Mouse (Mus musculus) forebrain, embryonic 14.5 days (tissue): Measurements from ENCODE around the gene Foxn2. TPM values are rescaled to one million over a fixed set of nuclear protein-coding genes. Genes with fewer than 3 reads are reported as not detected.
A peak's percentile ranks its signal among the peaks of the same experiment; 100 is the strongest.

ENCODE experiments used
- ATAC-seq: fragments of 200-750 bp; cut with Nextera tagmentation; 2 replicates; pipeline ENCODE4 v1.8.0; 2017; ENCODE audit warnings: mild to moderate bottlenecking, moderate library complexity
- DNase-seq: peaks from one replicate; pipeline ENCODE4 v3.0.0-alpha.2; 2015; ENCODE audit warnings: low spot score
- H3K27ac ChIP-seq: fragments of 300-500 bp; sonication (generic); 2 replicates; pipeline ENCODE4 v1.5.1; 2014; ENCODE audit warnings: low read depth, mild to moderate bottlenecking, control low read depth, low read length, moderate library complexity
- H3K27me3 ChIP-seq: fragments of 300-500 bp; sonication (generic); replicated peaks from 2 replicates; pipeline ENCODE4 v1.6.1; 2014; ENCODE audit warnings: low read length, control low read depth, mixed read lengths; ENCODE audit not compliant: control insufficient read depth, insufficient read depth
- H3K36me3 ChIP-seq: fragments of 300-500 bp; sonication (generic); 2 replicates; pipeline ENCODE4 v1.6.1; 2014; ENCODE audit warnings: low read length, control low read depth; ENCODE audit not compliant: control insufficient read depth, insufficient read depth
- H3K4me1 ChIP-seq: fragments of 300-500 bp; sonication (generic); 2 replicates; pipeline ENCODE4 v1.6.1; 2014; ENCODE audit warnings: antibody characterized with exemption, low read length, control low read depth; ENCODE audit not compliant: control insufficient read depth, insufficient read depth
- H3K4me2 ChIP-seq: fragments of 300-500 bp; sonication (generic); 2 replicates; pipeline ENCODE4 v1.6.1; 2014; ENCODE audit warnings: mild to moderate bottlenecking, control low read depth, low read length
- H3K4me3 ChIP-seq: fragments of 300-500 bp; sonication (generic); 2 replicates; pipeline ENCODE4 v1.5.1; 2014; ENCODE audit warnings: low read depth, low read length, control low read depth
- H3K9ac ChIP-seq: fragments of 300-500 bp; sonication (generic); 2 replicates; pipeline ENCODE4 v1.6.1; 2014; ENCODE audit warnings: mild to moderate bottlenecking, low read length, control low read depth, moderate library complexity
- H3K9me3 ChIP-seq: fragments of 300-500 bp; sonication (generic); replicated peaks from 2 replicates; pipeline ENCODE4 v1.6.1; 2016; ENCODE audit warnings: low read length, control low read depth, mixed read lengths; ENCODE audit not compliant: control insufficient read depth
- WGBS: fragments of 180-500 bp; shearing (Covaris S2); extraction: QIAGEN DNeasy Blood & Tissue Kit; methylation state at CpG from one replicate; pipeline ENCODE4 v1.1.7; 2014; 5-methylcytosine and 5-hydroxymethylcytosine counted together
- polyA plus RNA-seq: library from polyadenylated mRNA; unstranded; fragments of >200 nt; fragmentation: Nextera tagmentation; extraction: Ambion mirVana; gene quantifications from 2 replicates; pipeline ENCODE4 v1.2.1, GENCODE M21; 2014

The Foxn2 gene
- polyA plus RNA-seq, 1 experiment from 2014 or later: 7.4 TPM

- DNase-seq: no peak
- 73% methylated on average over 3 of the region's 3 CpGs for WGBS
- Histone ChIP-seq H3K4me1 (peaks cover 11% of the 10 kb centered on the region), H3K9me3 (no peaks in the 10 kb centered on the region), H3K9ac (no peak overlapping the region), H3K27me3 (no peaks in the 10 kb centered on the region), H3K4me3 (no peak overlapping the region), H3K4me2 (no peak overlapping the region), H3K27ac (no peak overlapping the region), H3K36me3 (no peaks in the 10 kb centered on the region)
- no peak for ATAC-seq
Observed at GRCm38 (mm10) chr17:88509999-88510398, 69.5 kb downstream of the Foxn2 start.

- H3K9me3 ChIP-seq: no peaks in the 10 kb centered on the region
- H3K4me2 ChIP-seq: peak overlapping the region; percentile 31
- no peaks in the 10 kb centered on the region for H3K36me3 ChIP-seq
- WGBS: 3% methylated on average over 10 of the region's 10 CpGs
- peak; percentile 71 for ATAC-seq
- H3K27ac ChIP-seq: no peak overlapping the region
- 0 out of 2 replicates have a peak, but pooled peaks cover 3% of the 10 kb centered on the region for H3K4me1 ChIP-seq
- no peaks in the 10 kb centered on the region for H3K27me3 ChIP-seq
- DNase-seq: peak; percentile 90
- H3K4me3 ChIP-seq: no peak overlapping the region
- no peak overlapping the region for H3K9ac ChIP-seq
Observed at GRCm38 (mm10) chr17:88511095-88511551, 70.6 kb downstream of the Foxn2 start.

- Histone ChIP-seq H3K4me3 (no peak overlapping the region), H3K4me1 (no peaks in the 10 kb centered on the region), H3K9ac (no peak overlapping the region), H3K4me2 (no peak overlapping the region), H3K9me3 (no peaks in the 10 kb centered on the region), H3K36me3 (no peaks in the 10 kb centered on the region), H3K27ac (no peak overlapping the region), H3K27me3 (no peaks in the 10 kb centered on the region)
- no peak for ATAC-seq
- 80% methylated on average over 7 of the region's 7 CpGs for WGBS
- no peak for DNase-seq
Observed at GRCm38 (mm10) chr17:88516477-88516876, 76.0 kb downstream of the Foxn2 start.

- DNase-seq (peak; percentile 73), ATAC-seq (no peak)
- H3K9me3 ChIP-seq: no peaks in the 10 kb centered on the region
Observed at GRCm38 (mm10) chr17:88527781-88528180, 87.3 kb downstream of the Foxn2 start.

GRCm38 (mm10) chr17:88529519-88530235 lies 89.2 kb downstream of the Foxn2 start, which contains the start of gene Ppp1r21:
TSS of gene Ppp1r21 (plus strand) at chr17:88530118.
- peak within 1 kb of the TSS; percentile 89 for H3K27ac ChIP-seq
- peak within 1 kb of the TSS; percentile 64 for H3K9ac ChIP-seq
- 6% methylated on average over 46 of the region's 49 CpGs for WGBS
- H3K4me2 ChIP-seq: peak within 1 kb of the TSS; percentile 74
- no peaks in the 10 kb centered on the region for H3K9me3 ChIP-seq
- H3K27me3 ChIP-seq: no peaks in the 10 kb centered on the region
- peak; percentile 98 for DNase-seq
- no peaks in the 10 kb centered on the region for H3K36me3 ChIP-seq
- peaks cover 8% of the 10 kb centered on the region for H3K4me1 ChIP-seq
- peak within 1 kb of the TSS; percentile 66 for H3K4me3 ChIP-seq
- peak; percentile 97 for ATAC-seq

More at GRCm38 (mm10) chr17:88527781-88528180, 87.3 kb downstream of the Foxn2 start:
- Histone ChIP-seq H3K36me3 (no peaks in the 10 kb centered on the region), H3K4me3 (no peak overlapping the region), H3K27ac (no peak overlapping the region), H3K27me3 (no peaks in the 10 kb centered on the region), H3K4me2 (no peak overlapping the region), H3K4me1 (peaks cover 8% of the 10 kb centered on the region), H3K9ac (no peak overlapping the region)
- 32% methylated on average over 2 of the region's 2 CpGs for WGBS

- ATAC-seq: no peak
- 3% methylated on average over 9 of the region's 14 CpGs for WGBS
Observed at GRCm38 (mm10) chr17:88530236-88530619, 89.7 kb downstream of the Foxn2 start.

GRCm38 (mm10) chr17:88530667-88531066 lies 90.2 kb downstream of the Foxn2 start:
- Histone ChIP-seq H3K27me3 (no peaks in the 10 kb centered on the region), H3K36me3 (no peaks in the 10 kb centered on the region), H3K27ac (peak overlapping the region; percentile 83), H3K4me2 (peak overlapping the region; percentile 74), H3K4me3 (peak overlapping the region; percentile 66), H3K4me1 (peaks cover 8% of the 10 kb centered on the region), H3K9me3 (no peaks in the 10 kb centered on the region), H3K9ac (peak overlapping the region; percentile 64)
- WGBS: 3% methylated on average over 11 of the region's 11 CpGs
- ATAC-seq: no peak
- DNase-seq: no peak

More at GRCm38 (mm10) chr17:88530236-88530619, 89.7 kb downstream of the Foxn2 start:
- no peak for DNase-seq
- H3K4me2 ChIP-seq: peak overlapping the region; percentile 74
- H3K9ac ChIP-seq: peak overlapping the region; percentile 64
- no peaks in the 10 kb centered on the region for H3K9me3 ChIP-seq
- no peaks in the 10 kb centered on the region for H3K36me3 ChIP-seq
- peak overlapping the region; percentile 66 for H3K4me3 ChIP-seq
- peaks cover 8% of the 10 kb centered on the region for H3K4me1 ChIP-seq
- peak overlapping the region; percentile 83 for H3K27ac ChIP-seq
- H3K27me3 ChIP-seq: no peaks in the 10 kb centered on the region

- DNase-seq (no peak), ATAC-seq (no peak)
- H3K4me1 ChIP-seq: peaks cover 8% of the 10 kb centered on the region
- H3K27ac ChIP-seq: no peak overlapping the region
- no peaks in the 10 kb centered on the region for H3K9me3 ChIP-seq
- no peaks in the 10 kb centered on the region for H3K27me3 ChIP-seq
- H3K9ac ChIP-seq: peak overlapping the region; percentile 64
- no peaks in the 10 kb centered on the region for H3K36me3 ChIP-seq
- H3K4me3 ChIP-seq: peak overlapping the region; percentile 66
- H3K4me2 ChIP-seq: peak overlapping the region; percentile 74
- 54% methylated on average over 6 of the region's 6 CpGs for WGBS
Observed at GRCm38 (mm10) chr17:88531176-88531575, 90.7 kb downstream of the Foxn2 start.

GRCm38 (mm10) chr17:88537842-88538430 lies 97.4 kb downstream of the Foxn2 start:
- no peak for DNase-seq
- 93% methylated on average over 8 of the region's 8 CpGs for WGBS
- Histone ChIP-seq H3K27ac (no peak overlapping the region), H3K4me1 (no peaks in the 10 kb centered on the region), H3K9me3 (no peaks in the 10 kb centered on the region), H3K27me3 (no peaks in the 10 kb centered on the region), H3K4me2 (no peak overlapping the region), H3K36me3 (no peaks in the 10 kb centered on the region), H3K4me3 (no peak overlapping the region), H3K9ac (no peak overlapping the region)
- no peak for ATAC-seq
